Comparison of ENCODE assay signal across 20 mouse cellular contexts in the genomic region with DNA sequence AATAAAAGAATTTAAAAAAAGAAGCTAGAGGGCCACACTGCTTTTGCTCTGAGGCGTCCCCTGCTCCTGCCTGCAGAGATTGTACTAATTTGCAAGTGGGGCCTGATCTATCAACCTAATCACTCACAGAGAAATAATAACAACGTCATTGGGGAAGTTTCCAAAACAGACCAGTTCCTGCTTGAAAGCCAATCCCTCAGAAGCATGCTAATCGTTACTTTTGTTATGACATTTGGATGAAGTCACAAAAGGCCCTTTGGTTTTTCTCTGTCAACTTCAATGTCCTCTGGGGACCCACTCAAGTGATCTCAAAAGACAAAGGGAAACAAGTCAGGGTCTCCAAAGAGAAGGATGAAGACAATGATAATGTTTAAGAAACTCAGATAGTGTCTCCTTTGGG.
DNase-seq lines count a peak whose midpoint lies in the region; TF ChIP-seq lines count a peak whose summit lies in the region.
"Had no signal": no experiment of that assay in that cellular context is flagged by ENCODE, and none has a peak within 500 bp of the region (broad histone marks: within the 10 kb centered on the region; RNA-seq: fewer than 3 reads in every experiment).

No protein-coding gene starts in this region.

- no peak for TF ChIP-seq CTCF in CH12.LX (conservative IDR thresholded peaks at IDR 0.05 in 1 of 2, IDR thresholded peaks at IDR 0.05 in 1 of 2; ENCODE audit: low read depth in 2 of 2, low read length in 2 of 2)

- H3K4me1 ChIP-seq in heart, embryonic 10.5 days: peaks cover 53% of the 10 kb centered on the region
- H3K4me1 ChIP-seq in CH12.LX (ENCODE audit: control insufficient read depth in 1 of 2, insufficient read depth in 2 of 2): peaks cover 4 to 34% of the 10 kb centered on the region in 2 experiments
- H3K4me1 ChIP-seq: embryonic facial prominence, embryonic 13.5 days; embryonic facial prominence, embryonic 15.5 days; forebrain, embryonic 12.5 days had no signal

- H3K4me3 ChIP-seq in heart, embryonic 10.5 days: no peak overlapping the region
- H3K4me3 ChIP-seq in CH12.LX (replicated peaks in 1 of 3; ENCODE audit: low read depth in 2 of 3, low read length in 2 of 3, poor library complexity in 1 of 3): no peak overlapping the region
- H3K4me3 ChIP-seq: embryonic facial prominence, embryonic 13.5 days; embryonic facial prominence, embryonic 15.5 days; erythroblast, embryonic 14.5 days; forebrain, embryonic 10.5 days; forebrain, embryonic 12.5 days had no signal

- DNase-seq in heart, embryonic 10.5 days (ENCODE audit: low spot score): no peak
- no peak for DNase-seq in heart, adult 8-10 months (ENCODE audit: low spot score)
- DNase-seq in A20 (ENCODE audit: low read depth, low spot score) (peak; percentile 17), CH12.LX (ENCODE audit: extremely low read depth) (peak; percentile 73)
- DNase-seq in adrenal gland, adult 2 months: no peak
- DNase-seq in cerebellum, adult 11-12 months: no peak
- DNase-seq: adrenal gland, adult 8-10 months; adrenal gland, postnatal 14 days; adrenal gland, postnatal 36 days; B cell, adult 2 months; cerebellum, adult 18-20 months; cerebellum, adult 8-10 months; cerebellum, adult 9-11 months; cerebellum, postnatal 14 days; cerebellum, postnatal 36 days had no signal

- H3K4me2 ChIP-seq in CH12.LX (ENCODE audit: insufficient read depth, low read depth, poor library complexity, severe bottlenecking): peak overlapping the region; percentile 72; the same call in 1 of the 2 replicates
- H3K4me2 ChIP-seq: embryonic facial prominence, embryonic 13.5 days; embryonic facial prominence, embryonic 15.5 days; forebrain, embryonic 12.5 days had no signal

- 38% methylated on average over 3 of the region's 3 CpGs for WGBS in heart, embryonic 10.5 days

- no peaks in the 10 kb centered on the region for H3K27me3 ChIP-seq in heart, embryonic 10.5 days (ENCODE audit: insufficient read depth, poor library complexity, severe bottlenecking)
- H3K27me3 ChIP-seq in CH12.LX (replicated peaks): no peaks in the 10 kb centered on the region
- H3K27me3 ChIP-seq: embryonic facial prominence, embryonic 13.5 days; embryonic facial prominence, embryonic 15.5 days; forebrain, embryonic 12.5 days had no signal

- peak; percentile 76 for TF ChIP-seq EP300 in CH12.LX (IDR thresholded peaks at IDR 0.05; ENCODE audit: low read length)

- in situ Hi-C loops in CH12.LX (cut with MboI; ENCODE audit: low pct_ligation_motif_present, low pct_unique_long_range_greater_than_20kb, low sequenced_read_pairs): no loop called here

- no peaks in the 10 kb centered on the region for H3K36me3 ChIP-seq in heart, embryonic 10.5 days
- H3K36me3 ChIP-seq in CH12.LX (replicated peaks in 1 of 2; ENCODE audit: control insufficient read depth in 1 of 2, insufficient read depth in 1 of 2, low read length in 1 of 2): no peaks in the 10 kb centered on the region
- H3K36me3 ChIP-seq: embryonic facial prominence, embryonic 13.5 days; embryonic facial prominence, embryonic 15.5 days; forebrain, embryonic 10.5 days; forebrain, embryonic 12.5 days had no signal

- H3K9me3 ChIP-seq in heart, embryonic 10.5 days: no peaks in the 10 kb centered on the region
- H3K9me3 ChIP-seq in CH12.LX (replicated peaks; ENCODE audit: low read length): no peaks in the 10 kb centered on the region
- H3K9me3 ChIP-seq: embryonic facial prominence, embryonic 13.5 days; embryonic facial prominence, embryonic 15.5 days; forebrain, embryonic 10.5 days; forebrain, embryonic 12.5 days had no signal

- TF ChIP-seq RAD21 in CH12.LX (IDR thresholded peaks at IDR 0.05; ENCODE audit: low read depth, low read length): no peak

- no peak for TF ChIP-seq POLR2A in CH12.LX (IDR thresholded peaks at IDR 0.05; ENCODE audit: low read depth, low read length)

- dilution Hi-C loops in CH12.LX (cut with MboI; ENCODE audit: extremely low pct_ligation_motif_present, extremely low pct_unique_long_range_greater_than_20kb, low sequenced_read_pairs): no loop called here

- H3K27ac ChIP-seq in heart, embryonic 10.5 days: peak overlapping the region; percentile 39; the same call in 1 of the 2 replicates
- H3K27ac ChIP-seq in CH12.LX (ENCODE audit: insufficient read depth, low read depth): no peak overlapping the region
- H3K27ac ChIP-seq: embryonic facial prominence, embryonic 13.5 days; embryonic facial prominence, embryonic 15.5 days; forebrain, embryonic 10.5 days; forebrain, embryonic 12.5 days had no signal

- H3K79me2 ChIP-seq in CH12.LX (replicated peaks; ENCODE audit: control insufficient read depth, extremely low read depth, insufficient read depth, poor library complexity, severe bottlenecking): no peaks in the 10 kb centered on the region

- H3K9ac ChIP-seq in CH12.LX (ENCODE audit: insufficient read depth, low read depth): 0 out of 2 replicates have a peak overlapping the region, but pooled peaks have one; percentile 4
- H3K9ac ChIP-seq: embryonic facial prominence, embryonic 13.5 days; embryonic facial prominence, embryonic 15.5 days; forebrain, embryonic 12.5 days had no signal

TF ChIP-seq in CH12.LX, 34 proteins besides CTCF, POLR2A, EP300 and RAD21:
- TF ChIP-seq TBP (conservative IDR thresholded peaks at IDR 0.05; ENCODE audit: low read depth, low read length): no peak
- TF ChIP-seq ZNF384 (IDR thresholded peaks at IDR 0.05; ENCODE audit: low read depth, low read length): no peak
- 0 out of 2 replicates have a peak, but pooled peaks have one; percentile 36 for TF ChIP-seq MAZ (IDR thresholded peaks at IDR 0.05; ENCODE audit: low read depth, low read length)
- peak; percentile 69 for TF ChIP-seq BHLHE40 (IDR thresholded peaks at IDR 0.05; ENCODE audit: low read depth, low read length)
- peak; percentile 71; the same call in 1 of the 2 replicates for TF ChIP-seq MEF2A (IDR thresholded peaks at IDR 0.05; ENCODE audit: borderline replicate concordance, low read depth, low read length)
- peak; percentile 61 for TF ChIP-seq JUND (conservative IDR thresholded peaks at IDR 0.05; ENCODE audit: low read depth, low read length)
- TF ChIP-seq KAT2A (IDR thresholded peaks at IDR 0.05; ENCODE audit: insufficient replicate concordance, low read length): no peak
- TF ChIP-seq PAX5 (IDR thresholded peaks at IDR 0.05; ENCODE audit: low read length): no peak
- peak; percentile 92 for TF ChIP-seq IRF4 (IDR thresholded peaks at IDR 0.05; ENCODE audit: low read depth, low read length)
- TF ChIP-seq USF1 (IDR thresholded peaks at IDR 0.05; ENCODE audit: low read depth, low read length): no peak
- no peak for TF ChIP-seq USF2 (conservative IDR thresholded peaks at IDR 0.05; ENCODE audit: low read depth, low read length)
- TF ChIP-seq ZMIZ1 (IDR thresholded peaks at IDR 0.05; ENCODE audit: low read depth, low read length): no peak
- TF ChIP-seq MYC (IDR thresholded peaks at IDR 0.05; ENCODE audit: low read depth, low read length): no peak
- TF ChIP-seq NRF1 (IDR thresholded peaks at IDR 0.05; ENCODE audit: low read depth, low read length): no peak
- TF ChIP-seq CHD2 (IDR thresholded peaks at IDR 0.05; ENCODE audit: low read length): no peak
- no peak for TF ChIP-seq UBTF (IDR thresholded peaks at IDR 0.05; ENCODE audit: low read depth, low read length)
- no peak for TF ChIP-seq MAX (IDR thresholded peaks at IDR 0.05; ENCODE audit: low read length)
- no peak for TF ChIP-seq HCFC1 (IDR thresholded peaks at IDR 0.05; ENCODE audit: low read depth, low read length)
- TF ChIP-seq CHD1 (IDR thresholded peaks at IDR 0.05; ENCODE audit: low read depth, low read length): no peak
- no peak for TF ChIP-seq ZKSCAN1 (IDR thresholded peaks at IDR 0.05; ENCODE audit: borderline replicate concordance, low read depth, low read length)
- TF ChIP-seq MAFK (IDR thresholded peaks at IDR 0.05; ENCODE audit: insufficient replicate concordance, low read length): no peak
- no peak for TF ChIP-seq NELFE (IDR thresholded peaks at IDR 0.05; ENCODE audit: low read depth, low read length)
- TF ChIP-seq POLR2AphosphoS2 (IDR thresholded peaks at IDR 0.05; ENCODE audit: low read depth, low read length): no peak
- TF ChIP-seq ZC3H11A (IDR thresholded peaks at IDR 0.05; ENCODE audit: low read depth, low read length): no peak
- TF ChIP-seq SMC3 (IDR thresholded peaks at IDR 0.05; ENCODE audit: low read depth, low read length): no peak
- TF ChIP-seq SIN3A (IDR thresholded peaks at IDR 0.05; ENCODE audit: low read length): no peak
- TF ChIP-seq ELF1 (IDR thresholded peaks at IDR 0.05; ENCODE audit: low read depth, low read length): peak; percentile 64; the same call in 1 of the 2 replicates
- no peak for TF ChIP-seq MXI1 (IDR thresholded peaks at IDR 0.05; ENCODE audit: low read depth, low read length)
- TF ChIP-seq GABPA (IDR thresholded peaks at IDR 0.05; ENCODE audit: insufficient replicate concordance, low read depth, low read length): no peak
- TF ChIP-seq RCOR1 (conservative IDR thresholded peaks at IDR 0.05; ENCODE audit: low read depth, low read length): no peak
- TF ChIP-seq ETS1 (conservative IDR thresholded peaks at IDR 0.05; ENCODE audit: low read depth, low read length): peak; percentile 85
- no peak; the same call in 1 of the 2 replicates for TF ChIP-seq TCF12 (IDR thresholded peaks at IDR 0.05; ENCODE audit: low read depth, low read length)
- TF ChIP-seq JUN (IDR thresholded peaks at IDR 0.05; ENCODE audit: insufficient read depth, low read depth, low read length): peak; percentile 65; the same call in 1 of the 2 replicates
- no peak for TF ChIP-seq E2F4 (IDR thresholded peaks at IDR 0.05; ENCODE audit: insufficient replicate concordance, low read depth, low read length)

Comparison
In these comparisons a context has a peak if more than half of its experiments do, and no peak if none do; other contexts are left out.
1. DNase-seq: peak in A20 (single experiment) and CH12.LX (single experiment); none in heart, embryonic 10.5 days (single experiment), heart, adult 8-10 months (single experiment), adrenal gland, adult 2 months (single experiment) and cerebellum, adult 11-12 months (single experiment).